Mouse (Mus musculus) hematopoietic multipotent progenitor cell, adult 10-12 weeks (in vitro differentiated cells): ENCODE data around the gene Gm26558. TPM values are rescaled to one million over a fixed set of nuclear protein-coding genes. Genes with fewer than 3 reads are reported as not detected.

Experiments
- polyA plus RNA-seq: library from polyadenylated mRNA; stranded (reverse); fragments of >175 nt; gene quantifications from 2 replicates; pipeline ENCODE4 v1.2.3, GENCODE M21; 2012; ENCODE audit warnings: low replicate concordance

Gene Gm26558
- not detected in 2 replicates for polyA plus RNA-seq

GRCm38 (mm10) chr2:70661715-70662495 lies at the start of gene Gm26558:
Gm26558 (minus strand) TSS chr2:70662108.

GRCm38 (mm10) chr2:70660887-70661714 lies 807 bp downstream of the Gm26558 start, which contains the start of gene Gorasp2:
Gorasp2 (plus strand) TSS chr2:70661576.

Other genes with a start within 250 kb of the Gm26558 start
- not detected in 2 replicates for gene Sp5, start 187.2 kb downstream of the Gm26558 start, polyA plus RNA-seq
- gene Erich2, start 153.3 kb downstream of the Gm26558 start, polyA plus RNA-seq = 0.16 and 1.2 TPM in 2 replicates
- gene Gad1, start 109.0 kb downstream of the Gm26558 start, polyA plus RNA-seq = 6.6 and 17.4 TPM in 2 replicates
- 24.1 and 76.1 TPM in 2 replicates for gene Gorasp2, start 532 bp downstream of the Gm26558 start, polyA plus RNA-seq
- gene Tlk1, start 163.6 kb upstream of the Gm26558 start, polyA plus RNA-seq = 24.3 and 33.3 TPM in 2 replicates